Mouse (Mus musculus): ENCODE measurements around the gene Myo1d.

DNA sequence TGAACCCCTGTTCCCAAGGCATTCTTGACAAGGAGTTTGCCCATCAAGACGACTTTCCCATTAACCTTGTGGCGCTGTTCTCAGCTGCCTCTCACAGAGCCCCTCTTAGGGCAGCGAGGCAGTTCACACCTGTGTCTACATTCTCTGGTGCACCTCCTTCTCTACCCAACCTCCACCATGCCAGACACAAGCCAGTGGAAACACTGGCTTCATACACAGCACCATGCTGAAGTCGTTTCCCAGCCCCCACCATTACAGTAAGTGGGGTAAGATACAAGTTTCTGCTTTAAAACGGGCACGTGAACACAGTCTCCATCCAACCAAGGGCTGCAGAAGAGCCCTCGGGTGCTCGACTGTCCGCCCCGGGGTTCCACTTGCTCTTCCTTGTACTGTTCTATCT is 269.7 kb downstream of the Myo1d start:
- TF ChIP-seq CTCF (IDR thresholded peaks at IDR 0.05; ENCODE audit: low read depth) (no peak), EP300 (IDR thresholded peaks at IDR 0.05; ENCODE audit: low read depth) (no peak)

All from liver, embryonic 14.5 days (tissue).